Mouse (Mus musculus) embryonic facial prominence, embryonic 15.5 days (tissue): ENCODE measurements around the gene Gatad2b. TPM values are rescaled to one million over a fixed set of nuclear protein-coding genes. Genes with fewer than 3 reads are reported as not detected.

Source experiments
- ATAC-seq: fragments of 200-750 bp; cut with Nextera tagmentation; 2 replicates; pipeline ENCODE4 v1.8.0; 2017; ENCODE audit warnings: low read depth, moderate TSS enrichment; ENCODE audit not compliant: insufficient number of reproducible peaks, low FRiP score, low TSS enrichment
- H3K27ac ChIP-seq: fragments of 300-500 bp; sonication (generic); replicated peaks from 2 replicates; pipeline ENCODE4 v1.5.1; 2015; ENCODE audit warnings: mild to moderate bottlenecking, inconsistent platforms
- H3K27me3 ChIP-seq: fragments of 300-500 bp; sonication (generic); 2 replicates; pipeline ENCODE4 v1.6.1; 2015; ENCODE audit warnings: inconsistent platforms
- H3K36me3 ChIP-seq: fragments of 300-500 bp; sonication (generic); 2 replicates; pipeline ENCODE4 v1.6.1; 2015; ENCODE audit warnings: mild to moderate bottlenecking, inconsistent platforms
- H3K4me1 ChIP-seq: fragments of 300-500 bp; sonication (generic); 2 replicates; pipeline ENCODE4 v1.6.1; 2015; ENCODE audit warnings: inconsistent platforms
- H3K4me2 ChIP-seq: fragments of 300-500 bp; sonication (generic); replicated peaks from 2 replicates; pipeline ENCODE4 v1.6.1; 2015; ENCODE audit warnings: mild to moderate bottlenecking, inconsistent platforms
- H3K4me3 ChIP-seq: fragments of 300-500 bp; sonication (generic); replicated peaks from 2 replicates; pipeline ENCODE4 v1.5.1; 2015; ENCODE audit warnings: mild to moderate bottlenecking, inconsistent platforms
- H3K9ac ChIP-seq: fragments of 300-500 bp; sonication (generic); 2 replicates; pipeline ENCODE4 v1.6.1; 2015; ENCODE audit warnings: inconsistent platforms
- H3K9me3 ChIP-seq: fragments of 300-500 bp; sonication (generic); replicated peaks from 2 replicates; pipeline ENCODE4 v1.6.1; 2016; ENCODE audit warnings: inconsistent platforms
- WGBS: fragments of 180-500 bp; shearing (Covaris S2); methylation state at CpG from one replicate; pipeline ENCODE4 v1.1.7; 2015; 5-methylcytosine and 5-hydroxymethylcytosine counted together
- microRNA-seq: library from miRNA; unstranded; fragments of <30 nt; microRNA quantifications from one replicate; pipeline ENCODE4, GENCODE M21; 2016; ENCODE audit warnings: borderline number of aligned reads
- polyA plus RNA-seq: library from polyadenylated mRNA; unstranded; fragments of >200 nt; fragmentation: Nextera tagmentation; extraction: Ambion mirVana; gene quantifications from 2 replicates; pipeline ENCODE4 v1.2.1, GENCODE M21; 2015

Gene Gatad2b
- polyA plus RNA-seq, 1 experiment from 2014 or later: 16.8 TPM

- Histone ChIP-seq H3K4me3 (no peak overlapping the region), H3K4me1 (no peaks in the 10 kb centered on the region), H3K27ac (no peak overlapping the region), H3K4me2 (no peak overlapping the region), H3K9ac (no peak overlapping the region), H3K9me3 (no peaks in the 10 kb centered on the region), H3K27me3 (no peaks in the 10 kb centered on the region), H3K36me3 (peaks cover 97% of the 10 kb centered on the region)
- 85% methylated on average over 3 of the region's 3 CpGs for WGBS
- no peak for ATAC-seq
Measured at GRCm38 (mm10) chr3:90404121-90404520, 111.1 kb downstream of the Gatad2b start.

DNA sequence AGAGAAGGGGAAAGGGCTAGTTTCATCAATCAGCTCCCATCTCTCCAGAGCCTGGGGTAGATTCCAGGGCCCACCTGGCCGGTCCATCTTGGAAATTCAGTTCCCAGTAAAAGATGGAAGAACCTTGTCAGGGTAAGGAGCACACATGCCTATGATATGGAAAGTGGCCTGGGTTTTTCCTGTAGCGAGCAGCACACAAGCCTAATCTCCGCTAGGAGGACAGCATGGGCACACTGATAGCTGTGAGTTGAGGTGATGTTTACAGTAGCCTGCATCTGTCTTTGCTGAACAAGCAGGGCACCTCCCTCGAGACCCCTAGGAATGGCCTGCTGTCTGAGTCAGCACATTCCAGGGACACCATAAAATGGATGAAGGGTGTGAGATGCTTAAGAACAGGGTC, 111.6 kb downstream of the Gatad2b start:
- Histone ChIP-seq H3K27ac (no peak overlapping the region), H3K4me3 (no peak overlapping the region), H3K4me2 (no peak overlapping the region), H3K27me3 (no peaks in the 10 kb centered on the region), H3K9me3 (no peaks in the 10 kb centered on the region), H3K9ac (no peak overlapping the region), H3K4me1 (no peaks in the 10 kb centered on the region), H3K36me3 (peaks cover 97% of the 10 kb centered on the region)
- 84% methylated on average over 4 of the region's 4 CpGs for WGBS
- ATAC-seq: no peak

DNA sequence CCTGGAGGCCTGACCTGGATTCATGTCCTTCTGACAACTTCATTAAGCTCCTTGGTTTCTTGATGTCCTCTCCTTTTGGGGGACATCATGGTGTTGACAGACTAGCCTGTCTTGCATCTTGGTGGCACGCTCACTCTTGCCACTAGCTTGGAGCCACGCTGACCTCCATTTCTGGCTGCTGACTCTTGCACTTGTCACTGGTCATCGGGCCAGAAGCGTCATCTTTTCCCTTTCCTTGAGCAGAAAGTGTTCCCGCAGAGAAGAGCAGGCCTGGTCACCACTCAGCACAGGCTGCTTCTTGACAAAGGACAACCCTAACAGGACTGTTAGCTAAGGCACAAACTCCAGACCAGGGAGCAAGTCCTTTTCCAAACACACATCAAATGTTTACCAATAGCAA, 113.4 kb downstream of the Gatad2b start:
- Histone ChIP-seq H3K4me2 (no peak overlapping the region), H3K9ac (no peak overlapping the region), H3K9me3 (no peaks in the 10 kb centered on the region), H3K4me1 (no peaks in the 10 kb centered on the region), H3K27ac (no peak overlapping the region), H3K27me3 (no peaks in the 10 kb centered on the region), H3K4me3 (no peak overlapping the region), H3K36me3 (peaks cover 94% of the 10 kb centered on the region)
- 96% methylated on average over 5 of the region's 5 CpGs for WGBS
- ATAC-seq: no peak

DNA sequence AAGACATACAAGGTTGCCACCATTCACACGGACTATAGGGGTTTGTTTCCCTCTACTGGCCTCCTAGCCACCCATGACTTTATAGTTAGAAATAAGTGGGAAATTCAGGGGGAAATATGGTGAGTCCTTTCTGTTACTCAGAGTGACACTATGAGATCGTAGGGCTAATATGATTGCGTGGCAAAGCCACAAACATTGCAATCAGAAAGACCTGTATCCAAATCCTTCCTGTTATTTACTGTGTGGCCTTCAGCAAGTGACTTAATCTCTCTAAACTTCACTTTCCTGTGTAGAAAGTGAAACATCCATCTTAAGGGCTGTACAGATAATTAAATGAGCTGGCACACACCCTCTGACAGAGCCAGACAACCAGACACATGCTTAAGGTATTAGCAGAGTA, 115.7 kb downstream of the Gatad2b start:
- no peak for ATAC-seq
- Histone ChIP-seq H3K4me1 (no peaks in the 10 kb centered on the region), H3K9ac (no peak overlapping the region), H3K27ac (no peak overlapping the region), H3K36me3 (peaks cover 77% of the 10 kb centered on the region), H3K9me3 (no peaks in the 10 kb centered on the region), H3K27me3 (no peaks in the 10 kb centered on the region), H3K4me2 (no peak overlapping the region), H3K4me3 (no peak overlapping the region)
- WGBS: 91% methylated on average over 3 of the region's 3 CpGs

GRCm38 (mm10) chr3:90412312-90413010, 119.5 kb downstream of the Gatad2b start:
- H3K9me3 ChIP-seq: no peaks in the 10 kb centered on the region
- no peak overlapping the region for H3K9ac ChIP-seq
- peaks cover 74% of the 10 kb centered on the region for H3K36me3 ChIP-seq
- no peak overlapping the region for H3K27ac ChIP-seq
- 48% methylated on average over 5 of the region's 5 CpGs for WGBS
- no peak overlapping the region for H3K4me2 ChIP-seq
- no peaks in the 10 kb centered on the region for H3K27me3 ChIP-seq
- no peak for ATAC-seq
- H3K4me1 ChIP-seq: no peaks in the 10 kb centered on the region
- no peak overlapping the region for H3K4me3 ChIP-seq

GRCm38 (mm10) chr3:90413011-90413396, 120.0 kb downstream of the Gatad2b start:
- Histone ChIP-seq H3K4me1 (no peaks in the 10 kb centered on the region), H3K36me3 (peaks cover 74% of the 10 kb centered on the region), H3K27ac (no peak overlapping the region), H3K27me3 (no peaks in the 10 kb centered on the region), H3K9ac (no peak overlapping the region), H3K9me3 (no peaks in the 10 kb centered on the region), H3K4me3 (no peak overlapping the region), H3K4me2 (no peak overlapping the region)
- ATAC-seq: no peak
- WGBS: 55% methylated on average over 3 of the region's 3 CpGs

Small RNA genes within 50 kb of the gene (microRNA-seq; reads per million reads assigned to microRNA genes)
- not detected for gene Mir7012

Other genes starting within 250 kb of the Gatad2b start
- gene 4933434E20Rik, start 241.5 kb upstream of the Gatad2b start, polyA plus RNA-seq: 132 and 149 TPM in 2 replicates
- gene Ubap2l, start 240.6 kb upstream of the Gatad2b start, polyA plus RNA-seq: 175 and 176 TPM in 2 replicates
- gene Tpm3, start 220.5 kb upstream of the Gatad2b start, polyA plus RNA-seq: 439 and 441 TPM in 2 replicates
- gene Nup210l, start 189.0 kb upstream of the Gatad2b start, polyA plus RNA-seq: 0.36 and 0.42 TPM in 2 replicates
- 1,680 and 1,915 TPM in 2 replicates for gene Rps27, start 79.5 kb upstream of the Gatad2b start, polyA plus RNA-seq
- gene Rab13, start 79.5 kb upstream of the Gatad2b start, polyA plus RNA-seq: 34.0 and 35.0 TPM in 2 replicates
- gene Jtb, start 61.6 kb upstream of the Gatad2b start, polyA plus RNA-seq: 111 and 121 TPM in 2 replicates
- 6.1 and 7.3 TPM in 2 replicates for gene Creb3l4, start 49.7 kb upstream of the Gatad2b start, polyA plus RNA-seq
- gene Slc39a1, start 45.0 kb upstream of the Gatad2b start, polyA plus RNA-seq: 107 and 115 TPM in 2 replicates
- gene Crtc2, start 39.0 kb upstream of the Gatad2b start, polyA plus RNA-seq: 24.7 and 27.8 TPM in 2 replicates
- gene Dennd4b, start 28.0 kb upstream of the Gatad2b start, polyA plus RNA-seq: 4.0 and 4.5 TPM in 2 replicates
- 32.1 and 34.6 TPM in 2 replicates for gene Slc27a3, start 96.8 kb downstream of the Gatad2b start, polyA plus RNA-seq
- gene Ints3, start 140.4 kb downstream of the Gatad2b start, polyA plus RNA-seq: 27.6 and 28.5 TPM in 2 replicates
- 5.9 and 6.2 TPM in 2 replicates for gene Npr1, start 172.7 kb downstream of the Gatad2b start, polyA plus RNA-seq
- 182 and 183 TPM in 2 replicates for gene Ilf2, start 182.9 kb downstream of the Gatad2b start, polyA plus RNA-seq
- 95.4 and 104 TPM in 2 replicates for gene Snapin, start 197.9 kb downstream of the Gatad2b start, polyA plus RNA-seq
- 155 and 159 TPM in 2 replicates for gene Chtop, start 216.3 kb downstream of the Gatad2b start, polyA plus RNA-seq
- 52.3 and 63.7 TPM in 2 replicates for gene S100a1, start 221.2 kb downstream of the Gatad2b start, polyA plus RNA-seq
- 45.9 and 51.8 TPM in 2 replicates for gene S100a13, start 221.3 kb downstream of the Gatad2b start, polyA plus RNA-seq
- gene S100a14, start 233.7 kb downstream of the Gatad2b start, polyA plus RNA-seq: 134 and 141 TPM in 2 replicates
- 321 and 322 TPM in 2 replicates for gene S100a16, start 244.1 kb downstream of the Gatad2b start, polyA plus RNA-seq